Mouse (Mus musculus): ENCODE data around the gene BC053393. TPM values are rescaled to one million over a fixed set of nuclear protein-coding genes. Genes with fewer than 3 reads are reported as not detected.
"Not testable (repeated sequence)": the region's sequence is repeated elsewhere in the genome, so short reads cannot be mapped to it uniquely, and the experiment has no call there.

Gene BC053393
- polyA plus RNA-seq, 1 experiment from 2014 or later = not detected

GRCm38 (mm10) chr11:46629211-46629795 lies 58.0 kb downstream of the BC053393 start, which contains the start of gene Dppa1:
TSS of gene Dppa1 (minus strand) at chr11:46629261.
- no peak for ATAC-seq (ENCODE audit: low FRiP score, low TSS enrichment)
- H3K9me3 ChIP-seq (ENCODE audit: control insufficient read depth, low read length) = no peaks in the 10 kb centered on the region
- H3K27me3 ChIP-seq (ENCODE audit: control insufficient read depth, insufficient read depth, low read length) = no peaks in the 10 kb centered on the region
- WGBS = 75% methylated on average over 2 of the region's 2 CpGs
- H3K4me3 ChIP-seq (ENCODE audit: low read length) = no peak within 1 kb of the TSS
- no peak within 1 kb of the TSS for H3K27ac ChIP-seq (ENCODE audit: low read depth, low read length)
- no peaks in the 10 kb centered on the region for H3K36me3 ChIP-seq (ENCODE audit: control insufficient read depth, insufficient read depth, low read length)
- H3K9ac ChIP-seq (ENCODE audit: low read depth, low read length) = no peak within 1 kb of the TSS
- no peak within 1 kb of the TSS for H3K4me2 ChIP-seq (replicated peaks; ENCODE audit: low read depth, low read length)
- H3K4me1 ChIP-seq (ENCODE audit: control insufficient read depth, insufficient read depth, low read length) = no peaks in the 10 kb centered on the region

DNA sequence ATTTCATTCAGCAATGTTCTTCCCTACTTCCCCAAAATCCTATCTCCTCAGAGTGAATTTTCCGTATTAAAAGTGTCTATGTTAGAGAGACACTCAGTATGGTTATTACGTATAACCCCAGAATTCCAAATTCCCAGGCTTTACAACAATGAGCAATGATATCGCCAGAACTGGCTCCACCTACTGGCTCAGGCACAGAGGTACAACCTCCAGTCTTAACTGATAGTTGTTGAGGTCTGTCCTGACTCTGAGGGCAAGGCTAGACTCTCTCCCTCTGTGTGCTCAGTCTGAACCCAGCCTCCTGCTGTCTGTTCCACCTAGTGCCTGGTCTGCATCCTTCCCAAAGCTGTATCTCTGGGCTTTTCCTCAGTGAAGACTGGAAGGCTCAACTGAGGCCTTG lies 60.3 kb downstream of the BC053393 start:
- Histone ChIP-seq H3K4me3 (ENCODE audit: low read length) (no peak overlapping the region), H3K36me3 (ENCODE audit: control insufficient read depth, insufficient read depth, low read length) (no peaks in the 10 kb centered on the region)
- no peak for ATAC-seq (ENCODE audit: low FRiP score, low TSS enrichment)

GRCm38 (mm10) chr11:46635516-46635915 lies 64.2 kb downstream of the BC053393 start:
- not testable (repeated sequence) for H3K9me3 ChIP-seq (ENCODE audit: control insufficient read depth, low read length); H3K27me3 ChIP-seq (ENCODE audit: control insufficient read depth, insufficient read depth, low read length); H3K27ac ChIP-seq (ENCODE audit: low read depth, low read length); H3K4me2 ChIP-seq (replicated peaks; ENCODE audit: low read depth, low read length); H3K4me1 ChIP-seq (ENCODE audit: control insufficient read depth, insufficient read depth, low read length); H3K9ac ChIP-seq (ENCODE audit: low read depth, low read length); H3K4me3 ChIP-seq (ENCODE audit: low read length); H3K36me3 ChIP-seq (ENCODE audit: control insufficient read depth, insufficient read depth, low read length); ATAC-seq (ENCODE audit: low FRiP score, low TSS enrichment)
- WGBS = 75% methylated on average over 4 of the region's 4 CpGs

More for the DNA sequence above, 60.3 kb downstream of the BC053393 start:
- Histone ChIP-seq H3K27ac (ENCODE audit: low read depth, low read length) (no peak overlapping the region), H3K9ac (ENCODE audit: low read depth, low read length) (no peak overlapping the region), H3K9me3 (ENCODE audit: control insufficient read depth, low read length) (no peaks in the 10 kb centered on the region), H3K4me2 (replicated peaks; ENCODE audit: low read depth, low read length) (no peak overlapping the region), H3K27me3 (ENCODE audit: control insufficient read depth, insufficient read depth, low read length) (no peaks in the 10 kb centered on the region), H3K4me1 (ENCODE audit: control insufficient read depth, insufficient read depth, low read length) (no peaks in the 10 kb centered on the region)
- WGBS = 35% methylated on average over 3 of the region's 3 CpGs

- H3K9me3 ChIP-seq (ENCODE audit: control insufficient read depth, low read length) = no peaks in the 10 kb centered on the region
- 87% methylated on average over 3 of the region's 3 CpGs for WGBS
- no peaks in the 10 kb centered on the region for H3K4me1 ChIP-seq (ENCODE audit: control insufficient read depth, insufficient read depth, low read length)
- H3K4me3 ChIP-seq (ENCODE audit: low read length) = no peak overlapping the region
- ATAC-seq (ENCODE audit: low FRiP score, low TSS enrichment) = no peak
- no peak overlapping the region for H3K27ac ChIP-seq (ENCODE audit: low read depth, low read length)
- no peaks in the 10 kb centered on the region for H3K36me3 ChIP-seq (ENCODE audit: control insufficient read depth, insufficient read depth, low read length)
- no peaks in the 10 kb centered on the region for H3K27me3 ChIP-seq (ENCODE audit: control insufficient read depth, insufficient read depth, low read length)
- no peak overlapping the region for H3K9ac ChIP-seq (ENCODE audit: low read depth, low read length)
- H3K4me2 ChIP-seq (replicated peaks; ENCODE audit: low read depth, low read length) = no peak overlapping the region
These were observed 65.2 kb downstream of the BC053393 start for GRCm38 (mm10) chr11:46636568-46636967.

Other genes starting within 250 kb of the BC053393 start
- gene Itk, start 182.0 kb upstream of the BC053393 start, polyA plus RNA-seq (2014; fragmentation: Nextera tagmentation; extraction: Ambion mirVana) = 0.24 and 0.58 TPM in 2 replicates
- not detected in 2 replicates for gene Fam71b, start 175.0 kb upstream of the BC053393 start, polyA plus RNA-seq (2014; fragmentation: Nextera tagmentation; extraction: Ambion mirVana)
- 88.2 and 98.4 TPM in 2 replicates for gene Med7, start 134.6 kb upstream of the BC053393 start, polyA plus RNA-seq (2014; fragmentation: Nextera tagmentation; extraction: Ambion mirVana)
- gene Havcr2, start 116.6 kb upstream of the BC053393 start, polyA plus RNA-seq (2014; fragmentation: Nextera tagmentation; extraction: Ambion mirVana) = 0.16 TPM in 1 of 2 replicates, not detected in the other
- not detected in 2 replicates for gene Gm12169, start 47.3 kb upstream of the BC053393 start, polyA plus RNA-seq (2014; fragmentation: Nextera tagmentation; extraction: Ambion mirVana)
- not detected in 2 replicates for gene Dppa1, start 57.7 kb downstream of the BC053393 start, polyA plus RNA-seq (2014; fragmentation: Nextera tagmentation; extraction: Ambion mirVana)
- not detected in 2 replicates for gene Timd2, start 135.5 kb downstream of the BC053393 start, polyA plus RNA-seq (2014; fragmentation: Nextera tagmentation; extraction: Ambion mirVana)
- gene Havcr1, start 163.5 kb downstream of the BC053393 start, polyA plus RNA-seq (2014; fragmentation: Nextera tagmentation; extraction: Ambion mirVana) = 0.34 TPM in 1 of 2 replicates, not detected in the other
- 0.29 and 0.31 TPM in 2 replicates for gene Timd4, start 239.3 kb downstream of the BC053393 start, polyA plus RNA-seq (2014; fragmentation: Nextera tagmentation; extraction: Ambion mirVana)

Measured in kidney, embryonic 14.5 days (tissue).